Comparison of ENCODE assay signal across 28 mouse cellular contexts in the genomic region with DNA sequence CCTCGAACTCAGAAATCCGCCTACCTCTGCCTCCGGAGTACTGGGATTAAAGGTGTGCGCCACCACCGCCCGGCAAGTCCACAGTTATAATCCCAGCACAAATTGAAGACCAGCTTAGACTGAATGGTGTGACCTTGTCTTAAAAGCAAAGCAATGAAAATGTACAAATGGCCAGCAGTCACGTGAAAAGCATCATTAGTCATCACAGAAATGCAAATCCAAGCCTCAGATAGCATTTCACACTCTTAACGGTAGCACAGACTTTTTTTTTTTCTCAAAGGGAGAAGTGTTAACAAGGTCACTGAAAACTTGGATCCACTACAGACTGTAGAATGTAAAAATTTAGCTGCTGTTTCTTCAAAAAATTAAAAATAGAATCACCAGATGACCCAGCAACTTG.
"Had no signal": no experiment of that assay in that cellular context is flagged by ENCODE, and none has a peak within 500 bp of the region (broad histone marks: within the 10 kb centered on the region; RNA-seq: fewer than 3 reads in every experiment).

No protein-coding gene starts in this region.

- H3K27me3 ChIP-seq: heart, embryonic 12.5 days; hindbrain, embryonic 12.5 days; intestine, embryonic 15.5 days; liver, embryonic 13.5 days had no signal

- H3K9ac ChIP-seq: heart, embryonic 12.5 days; hindbrain, embryonic 12.5 days; hindbrain, embryonic 14.5 days; intestine, embryonic 15.5 days; limb, embryonic 12.5 days; liver, embryonic 13.5 days; liver, embryonic 15.5 days had no signal

- H3K4me1 ChIP-seq: hindbrain, embryonic 12.5 days; limb, embryonic 12.5 days had no signal

- ATAC-seq: hindbrain, embryonic 16.5 days; inflammation-experienced regulatory T-cells, adult 6 months; intestine, embryonic 15.5 days; intestine, postnatal 0 days had no signal

- H3K36me3 ChIP-seq: heart, embryonic 10.5 days; heart, embryonic 12.5 days; hindbrain, embryonic 10.5 days; hindbrain, embryonic 12.5 days; intestine, embryonic 15.5 days; limb, embryonic 10.5 days; limb, embryonic 12.5 days; liver, embryonic 13.5 days; liver, embryonic 15.5 days had no signal

- H3K4me3 ChIP-seq: gastrocnemius, adult 2 months; heart, embryonic 10.5 days; heart, embryonic 12.5 days; hindbrain, embryonic 10.5 days; hindbrain, embryonic 12.5 days; intestine, embryonic 15.5 days; layer of hippocampus, adult 2 months; left cerebral cortex, adult 2 months; limb, embryonic 10.5 days; limb, embryonic 12.5 days; liver, embryonic 13.5 days; liver, embryonic 15.5 days had no signal

- H3K4me2 ChIP-seq: heart, embryonic 12.5 days; hindbrain, embryonic 12.5 days; hindbrain, embryonic 14.5 days; intestine, embryonic 15.5 days; limb, embryonic 12.5 days; liver, embryonic 11.5 days; liver, embryonic 13.5 days; liver, embryonic 15.5 days had no signal

- DNase-seq: gastrocnemius, adult 2 months; gastrocnemius, postnatal 10 days; gastrocnemius, postnatal 25 days; heart, adult 18-20 months; heart, postnatal 10 days; heart, postnatal 4 days; kidney, adult 18-20 months; kidney, adult 8-10 months; kidney, postnatal 10 days; kidney, postnatal 25 days; kidney, postnatal 4 days; liver; liver, embryonic 13.5 days had no signal

- H3K27ac ChIP-seq: gastrocnemius, adult 2 months; heart, embryonic 10.5 days; hindbrain, embryonic 10.5 days; hindbrain, embryonic 12.5 days; hindbrain, embryonic 14.5 days; intestine, embryonic 15.5 days; layer of hippocampus, adult 2 months; left cerebral cortex, adult 2 months; limb, embryonic 10.5 days; limb, embryonic 12.5 days; liver, embryonic 13.5 days; liver, embryonic 15.5 days had no signal

- H3K9me3 ChIP-seq: heart, embryonic 10.5 days; heart, embryonic 12.5 days; hindbrain, embryonic 10.5 days; hindbrain, embryonic 12.5 days; intestine, embryonic 15.5 days; limb, embryonic 10.5 days; limb, embryonic 12.5 days; liver, embryonic 13.5 days; liver, embryonic 15.5 days had no signal
